Mouse (Mus musculus) adrenal gland, postnatal 4 days (tissue): ENCODE measurements around the gene Dhx34. TPM values are rescaled to one million over a fixed set of nuclear protein-coding genes. Genes with fewer than 3 reads are reported as not detected.
A peak's percentile ranks its signal among the peaks of the same experiment; 100 is the strongest.

Experiments
- DNase-seq, 2 experiments: peaks; one replicate each; pipeline ENCODE4 v3.0.0; 2021 to 2022; ENCODE audit warnings: low spot score in 2 of 2, mixed read lengths in 2 of 2
- total RNA-seq, 2 experiments: library from RNA; stranded (reverse); gene quantifications; 2 replicates each; pipeline ENCODE4 v1.2.3; 2021

Dhx34 gene
- total RNA-seq, 2 experiments from 2014 or later, result 20.9 to 21.9 TPM

- no peak for DNase-seq
Observed at GRCm38 (mm10) chr7:16213196-16213595, 8.6 kb downstream of the Dhx34 start.

- no peak for DNase-seq
Observed at GRCm38 (mm10) chr7:16210862-16211365, 10.9 kb downstream of the Dhx34 start.

- no peak for DNase-seq
Observed at GRCm38 (mm10) chr7:16208781-16209665, 12.8 kb downstream of the Dhx34 start.

- DNase-seq, result no peak
Observed at GRCm38 (mm10) chr7:16207496-16207895, 14.3 kb downstream of the Dhx34 start.

GRCm38 (mm10) chr7:16207076-16207475, 14.8 kb downstream of the Dhx34 start:
- no peak for DNase-seq

GRCm38 (mm10) chr7:16204791-16205190, 17.0 kb downstream of the Dhx34 start:
- DNase-seq, result no peak

- DNase-seq, result no peak
Observed at GRCm38 (mm10) chr7:16203505-16203903, 18.3 kb downstream of the Dhx34 start.

- DNase-seq, result no peak
Observed at GRCm38 (mm10) chr7:16202756-16203504, 18.9 kb downstream of the Dhx34 start.

- DNase-seq, result no peak
Observed at GRCm38 (mm10) chr7:16201136-16201535, 20.7 kb downstream of the Dhx34 start.

GRCm38 (mm10) chr7:16198540-16198939, 23.3 kb downstream of the Dhx34 start:
- DNase-seq, result no peak

- DNase-seq, result no peak
Observed at GRCm38 (mm10) chr7:16197166-16197565, 24.7 kb downstream of the Dhx34 start.

- no peak for DNase-seq
Observed at GRCm38 (mm10) chr7:16196616-16197015, 25.2 kb downstream of the Dhx34 start.

- no peak for DNase-seq
Observed at GRCm38 (mm10) chr7:16193702-16194101, 28.1 kb downstream of the Dhx34 start.

GRCm38 (mm10) chr7:16192315-16192714, 29.5 kb downstream of the Dhx34 start:
- DNase-seq, result peak; percentile 47 to 53

GRCm38 (mm10) chr7:16187494-16187893, 34.3 kb downstream of the Dhx34 start:
- DNase-seq, result no peak

- no peak for DNase-seq
Observed at GRCm38 (mm10) chr7:16183663-16184062, 38.2 kb downstream of the Dhx34 start.

GRCm38 (mm10) chr7:16178114-16178513, 43.7 kb downstream of the Dhx34 start:
- no peak for DNase-seq

- DNase-seq, result no peak
Observed at GRCm38 (mm10) chr7:16175542-16175931, 46.3 kb downstream of the Dhx34 start.

GRCm38 (mm10) chr7:16174597-16175541, 47.0 kb downstream of the Dhx34 start, which contains the start of gene Meis3:
Gene Meis3 (plus strand): TSS chr7:16175090.
- DNase-seq, result no peak

- DNase-seq, result no peak
Observed at GRCm38 (mm10) chr7:16173146-16173545, 48.7 kb downstream of the Dhx34 start.
